Mouse (Mus musculus) liver, adult 2 months (tissue): ENCODE data around the gene Txnrd2. TPM values are rescaled to one million over a fixed set of nuclear protein-coding genes. Genes with fewer than 3 reads are reported as not detected.
A peak's percentile ranks its signal among the peaks of the same experiment; 100 is the strongest.

ENCODE experiments used
- DNase-seq: peaks from one replicate; pipeline ENCODE4 v3.0.0-alpha.2; 2011; ENCODE audit warnings: low read depth, low spot score; ENCODE audit errors: extremely low read depth
- H3K27ac ChIP-seq: fragments of 200-500 bp; replicated peaks from 2 replicates; pipeline ENCODE4 v1.5.1; 2012; ENCODE audit warnings: low read depth, mild to moderate bottlenecking, control low read depth, inconsistent platforms, low read length; ENCODE audit not compliant: insufficient read depth
- H3K27me3 ChIP-seq: fragments of 200-500 bp; 2 replicates; pipeline ENCODE4 v1.6.1; 2012; ENCODE audit warnings: mild to moderate bottlenecking, moderate library complexity, low read length, inconsistent platforms; ENCODE audit not compliant: control insufficient read depth, insufficient read depth
- H3K36me3 ChIP-seq: fragments of 200-500 bp; 2 replicates; pipeline ENCODE4 v1.6.1; 2012; ENCODE audit warnings: low read length, inconsistent platforms; ENCODE audit not compliant: control insufficient read depth, insufficient read depth
- H3K4me1 ChIP-seq: fragments of 200-500 bp; 2 replicates; pipeline ENCODE4 v1.6.1; 2011; ENCODE audit warnings: low read length; ENCODE audit not compliant: control insufficient read depth, insufficient read depth
- H3K4me3 ChIP-seq: fragments of 200-500 bp; 2 replicates; pipeline ENCODE4 v1.5.1; 2011; ENCODE audit warnings: low read depth, mild to moderate bottlenecking, control low read depth, low read length, moderate library complexity; ENCODE audit not compliant: insufficient read depth
- H3K79me2 ChIP-seq: fragments of 200-500 bp; 2 replicates; pipeline ENCODE4 v1.6.1; 2012; ENCODE audit warnings: inconsistent platforms, mild to moderate bottlenecking, low read length, moderate library complexity; ENCODE audit not compliant: control insufficient read depth, insufficient read depth
- H3K9ac ChIP-seq: fragments of 200-500 bp; 2 replicates; pipeline ENCODE4 v1.6.1; 2012; ENCODE audit warnings: low read depth, mild to moderate bottlenecking, control low read depth, inconsistent platforms, low read length
- CTCF ChIP-seq: fragments of 200-500 bp; IDR thresholded peaks from 2 replicates; pipeline ENCODE4 v1.5.1; 2011; ENCODE audit warnings: low read depth, low read length, control low read depth
- POLR2A ChIP-seq: fragments of 200-500 bp; IDR thresholded peaks from 2 replicates; pipeline ENCODE4 v1.6.1; 2011; ENCODE audit warnings: low read length, control low read depth; ENCODE audit not compliant: insufficient read depth; ENCODE audit errors: extremely low read depth
- WGBS: fragments of 180-500 bp; shearing (Covaris S2); methylation state at CpG from one replicate; pipeline ENCODE4 v1.1.7; 2018; 5-methylcytosine and 5-hydroxymethylcytosine counted together
- polyA plus RNA-seq: library from polyadenylated mRNA; depleted of rRNA; stranded (reverse); fragments of >200 nt; gene quantifications from 2 replicates; pipeline ENCODE4 v1.2.3, GENCODE M21; 2012; rRNA removed
- total RNA-seq: library from RNA; depleted of rRNA; stranded (reverse); fragments of >200 nt; gene quantifications from 2 replicates; pipeline ENCODE4 v1.2.3, GENCODE M21; 2014; rRNA removed

The Txnrd2 gene
- total RNA-seq (23.9 and 30.9 TPM in 2 replicates), polyA plus RNA-seq (39.1 and 46.6 TPM in 2 replicates)

GRCm38 (mm10) chr16:18426215-18426791 lies at the start of gene Txnrd2:
TSS of gene Txnrd2 (plus strand) at chr16:18426384.
- Histone ChIP-seq H3K4me1 (peaks cover 38% of the 10 kb centered on the region), H3K27me3 (no peaks in the 10 kb centered on the region), H3K27ac (peak within 1 kb of the TSS; percentile 96), H3K36me3 (peaks cover 20% of the 10 kb centered on the region), H3K4me3 (peak within 1 kb of the TSS; percentile 75), H3K9ac (peak within 1 kb of the TSS; percentile 97), H3K79me2 (peaks cover 25% of the 10 kb centered on the region; the same call in 1 of the 2 replicates)
- WGBS, result under 1% methylated on average over 50 of the region's 52 CpGs
- peak; percentile 73 for DNase-seq
- TF ChIP-seq CTCF, result peak; percentile 71
- peak; percentile 74 for TF ChIP-seq POLR2A

- Histone ChIP-seq H3K9ac (no peak overlapping the region), H3K4me1 (peaks cover 8% of the 10 kb centered on the region), H3K27ac (no peak overlapping the region), H3K36me3 (no peaks in the 10 kb centered on the region), H3K27me3 (no peaks in the 10 kb centered on the region), H3K79me2 (peaks cover 2% of the 10 kb centered on the region; the same call in 1 of the 2 replicates), H3K4me3 (no peak overlapping the region)
- no peak for TF ChIP-seq POLR2A
- no peak for TF ChIP-seq CTCF
- 22% methylated on average over 3 of the region's 3 CpGs for WGBS
- peak; percentile 75 for DNase-seq
Measured at GRCm38 (mm10) chr16:18377203-18377602, 49.0 kb upstream of the Txnrd2 start.

GRCm38 (mm10) chr16:18378489-18378888 lies 47.7 kb upstream of the Txnrd2 start:
- Histone ChIP-seq H3K79me2 (peaks cover 2% of the 10 kb centered on the region; the same call in 1 of the 2 replicates), H3K4me3 (no peak overlapping the region), H3K27ac (no peak overlapping the region), H3K4me1 (peaks cover 11% of the 10 kb centered on the region), H3K27me3 (no peaks in the 10 kb centered on the region), H3K9ac (no peak overlapping the region), H3K36me3 (no peaks in the 10 kb centered on the region)
- WGBS, result 22% methylated on average over 1 of the region's 1 CpGs
- DNase-seq, result no peak
- TF ChIP-seq POLR2A (no peak), CTCF (no peak)

- no peaks in the 10 kb centered on the region for H3K27me3 ChIP-seq
- peaks cover 11% of the 10 kb centered on the region for H3K4me1 ChIP-seq
- H3K4me3 ChIP-seq, result no peak overlapping the region
- no peak overlapping the region for H3K9ac ChIP-seq
- H3K27ac ChIP-seq, result no peak overlapping the region
- 91% methylated on average over 8 of the region's 8 CpGs for WGBS
- DNase-seq, result no peak
- H3K79me2 ChIP-seq, result peaks cover 2% of the 10 kb centered on the region; the same call in 1 of the 2 replicates
- TF ChIP-seq POLR2A (no peak), CTCF (no peak)
- no peaks in the 10 kb centered on the region for H3K36me3 ChIP-seq
Measured at GRCm38 (mm10) chr16:18379338-18380001, 46.7 kb upstream of the Txnrd2 start.

GRCm38 (mm10) chr16:18380495-18381063 lies 45.6 kb upstream of the Txnrd2 start:
- Histone ChIP-seq H3K4me1 (peaks cover 11% of the 10 kb centered on the region), H3K4me3 (no peak overlapping the region), H3K27me3 (no peaks in the 10 kb centered on the region), H3K79me2 (peaks cover 2% of the 10 kb centered on the region; the same call in 1 of the 2 replicates), H3K36me3 (no peaks in the 10 kb centered on the region), H3K9ac (no peak overlapping the region), H3K27ac (no peak overlapping the region)
- no peak for DNase-seq
- TF ChIP-seq POLR2A (no peak), CTCF (no peak)
- 92% methylated on average over 6 of the region's 6 CpGs for WGBS
